Comparison of ENCODE assay signal across 23 mouse cellular contexts in the genomic region with DNA sequence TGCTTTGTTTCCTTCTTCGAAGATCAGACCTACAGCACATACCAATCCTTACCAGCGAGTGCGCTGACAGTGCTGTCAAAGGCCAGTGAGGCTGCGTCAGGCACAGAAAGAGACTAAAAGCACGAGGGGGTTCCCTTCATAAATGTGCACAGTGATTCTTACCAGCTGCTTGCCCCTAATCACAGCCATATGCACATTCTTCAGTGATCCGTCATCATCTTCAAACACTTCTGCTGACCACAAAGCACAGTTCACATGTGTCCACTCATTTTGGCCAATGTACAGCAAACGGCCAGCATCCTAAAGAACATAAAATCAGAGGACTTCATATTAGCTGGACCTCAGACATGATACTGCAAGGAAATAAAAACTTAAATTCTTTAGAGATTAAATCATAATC. TPM values are rescaled to one million over a fixed set of nuclear protein-coding genes. Genes with fewer than 3 reads are reported as not detected.
A peak's percentile ranks its signal among the peaks of the same experiment; 100 is the strongest.
DNase-seq lines count a peak whose midpoint lies in the region; ATAC-seq and TF ChIP-seq lines count a peak whose summit lies in the region.
"Had no signal": no experiment of that assay in that cellular context is flagged by ENCODE, and none has a peak within 500 bp of the region (broad histone marks: within the 10 kb centered on the region; RNA-seq: fewer than 3 reads in every experiment).

No protein-coding gene starts in this region.

- H3K27me3 ChIP-seq in kidney, postnatal 0 days (ENCODE audit: insufficient read depth, low read length): no peaks in the 10 kb centered on the region
- H3K27me3 ChIP-seq in kidney, embryonic 15.5 days: no peaks in the 10 kb centered on the region
- no peaks in the 10 kb centered on the region for H3K27me3 ChIP-seq in hindbrain, embryonic 14.5 days (ENCODE audit: control insufficient read depth, insufficient read depth, low read length)
- H3K27me3 ChIP-seq in hindbrain, embryonic 11.5 days (ENCODE audit: control insufficient read depth, insufficient read depth, low read length): no peaks in the 10 kb centered on the region
- H3K27me3 ChIP-seq: embryonic facial prominence, embryonic 15.5 days; forebrain, embryonic 12.5 days; heart, embryonic 13.5 days; hindbrain, embryonic 12.5 days had no signal

- no peaks in the 10 kb centered on the region for H3K4me1 ChIP-seq in kidney, postnatal 0 days (replicated peaks; ENCODE audit: insufficient read depth, low read length)
- no peaks in the 10 kb centered on the region for H3K4me1 ChIP-seq in kidney, embryonic 15.5 days
- no peaks in the 10 kb centered on the region for H3K4me1 ChIP-seq in hindbrain, embryonic 14.5 days (replicated peaks; ENCODE audit: control insufficient read depth, insufficient read depth, low read length)
- no peaks in the 10 kb centered on the region for H3K4me1 ChIP-seq in hindbrain, embryonic 11.5 days (replicated peaks; ENCODE audit: control insufficient read depth, insufficient read depth, low read length)
- H3K4me1 ChIP-seq: embryonic facial prominence, embryonic 15.5 days; forebrain, embryonic 12.5 days; heart, embryonic 13.5 days; hindbrain, embryonic 12.5 days had no signal

- ATAC-seq in kidney, postnatal 0 days (replicated peaks; ENCODE audit: low FRiP score, low read depth): no peak
- no peak for ATAC-seq in kidney, embryonic 15.5 days (replicated peaks; ENCODE audit: low FRiP score)
- ATAC-seq in hindbrain, embryonic 14.5 days (ENCODE audit: low FRiP score): no peak
- no peak for ATAC-seq in hindbrain, embryonic 11.5 days (ENCODE audit: low FRiP score)
- ATAC-seq: CD4-positive, CD25-positive, alpha-beta regulatory T cell, adult 4 months; forebrain, embryonic 16.5 days; hindbrain, postnatal 0 days had no signal

- no peak overlapping the region for H3K9ac ChIP-seq in kidney, postnatal 0 days (ENCODE audit: low read depth, low read length)
- no peak overlapping the region for H3K9ac ChIP-seq in kidney, embryonic 15.5 days
- no peak overlapping the region for H3K9ac ChIP-seq in hindbrain, embryonic 14.5 days
- H3K9ac ChIP-seq in hindbrain, embryonic 11.5 days (ENCODE audit: low read depth, low read length): no peak overlapping the region
- H3K9ac ChIP-seq: embryonic facial prominence, embryonic 15.5 days; forebrain, embryonic 12.5 days; heart, embryonic 13.5 days; hindbrain, embryonic 12.5 days had no signal

- peak; percentile 40 for DNase-seq in kidney, postnatal 0 days (ENCODE audit: low spot score)
- DNase-seq in 3T3-L1 (ENCODE audit: low read depth, low spot score) (peak; percentile 93), NIH3T3 (ENCODE audit: low read depth) (peak; percentile 88)
- DNase-seq in forelimb bud, embryonic 11.5 days (ENCODE audit: low read depth, low spot score): peak; percentile 11
- DNase-seq in hindbrain, embryonic 14.5 days (ENCODE audit: low spot score): no peak
- DNase-seq in hindbrain, embryonic 11.5 days (ENCODE audit: low spot score): no peak
- DNase-seq: adrenal gland, postnatal 10 days; cerebellum, adult 18-20 months; cerebellum, adult 9-11 months; cerebellum, postnatal 36 days; gastrocnemius, postnatal 36 days; heart, adult 11 months; heart, postnatal 36 days; kidney, adult 18-20 months had no signal

- no peak overlapping the region for H3K27ac ChIP-seq in kidney, postnatal 0 days
- H3K27ac ChIP-seq in kidney, embryonic 15.5 days: no peak overlapping the region
- no peak overlapping the region for H3K27ac ChIP-seq in hindbrain, embryonic 14.5 days
- no peak overlapping the region for H3K27ac ChIP-seq in hindbrain, embryonic 11.5 days (ENCODE audit: low read depth, low read length)
- H3K27ac ChIP-seq: embryonic facial prominence, embryonic 15.5 days; forebrain, embryonic 12.5 days; heart, embryonic 13.5 days; hindbrain, embryonic 12.5 days; hindbrain, postnatal 0 days had no signal

- 87% methylated on average over 7 of the region's 7 CpGs for WGBS in kidney, postnatal 0 days
- 82% methylated on average over 7 of the region's 7 CpGs for WGBS in kidney, embryonic 15.5 days
- WGBS in hindbrain, embryonic 14.5 days: 92% methylated on average over 7 of the region's 7 CpGs
- WGBS in hindbrain, embryonic 11.5 days: 83% methylated on average over 7 of the region's 7 CpGs

- no peak overlapping the region for H3K4me2 ChIP-seq in kidney, postnatal 0 days (ENCODE audit: low read length)
- H3K4me2 ChIP-seq in kidney, embryonic 15.5 days: no peak overlapping the region
- H3K4me2 ChIP-seq in hindbrain, embryonic 14.5 days (replicated peaks): no peak overlapping the region
- no peak overlapping the region for H3K4me2 ChIP-seq in hindbrain, embryonic 11.5 days (replicated peaks; ENCODE audit: low read depth, low read length)
- H3K4me2 ChIP-seq: embryonic facial prominence, embryonic 15.5 days; forebrain, embryonic 12.5 days; heart, embryonic 13.5 days; hindbrain, embryonic 12.5 days had no signal

- TF ChIP-seq CTCF in kidney, postnatal 0 days (IDR thresholded peaks at IDR 0.05; ENCODE audit: low read depth): no peak

- no peaks in the 10 kb centered on the region for H3K9me3 ChIP-seq in kidney, postnatal 0 days (replicated peaks; ENCODE audit: low read length)
- H3K9me3 ChIP-seq in kidney, embryonic 15.5 days (replicated peaks): no peaks in the 10 kb centered on the region
- H3K9me3 ChIP-seq in hindbrain, embryonic 14.5 days (ENCODE audit: control insufficient read depth, low read length): no peaks in the 10 kb centered on the region
- H3K9me3 ChIP-seq in hindbrain, embryonic 11.5 days (ENCODE audit: control insufficient read depth, low read length): no peaks in the 10 kb centered on the region
- H3K9me3 ChIP-seq: embryonic facial prominence, embryonic 15.5 days; forebrain, embryonic 12.5 days; G1E; heart, embryonic 13.5 days; hindbrain, embryonic 12.5 days had no signal

- H3K36me3 ChIP-seq in kidney, postnatal 0 days (ENCODE audit: insufficient read depth, low read length): peaks cover 87% of the 10 kb centered on the region
- H3K36me3 ChIP-seq in kidney, embryonic 15.5 days: peaks cover 98% of the 10 kb centered on the region
- peaks cover 99% of the 10 kb centered on the region for H3K36me3 ChIP-seq in hindbrain, embryonic 14.5 days (replicated peaks; ENCODE audit: control insufficient read depth, insufficient read depth)
- H3K36me3 ChIP-seq in hindbrain, embryonic 11.5 days (ENCODE audit: control insufficient read depth, insufficient read depth, low read length): peaks cover 32% of the 10 kb centered on the region

- H3K4me3 ChIP-seq in kidney, postnatal 0 days (replicated peaks; ENCODE audit: low read depth, low read length): no peak overlapping the region
- H3K4me3 ChIP-seq in kidney, embryonic 15.5 days (replicated peaks): no peak overlapping the region
- H3K4me3 ChIP-seq in hindbrain, embryonic 14.5 days (replicated peaks; ENCODE audit: low read length): no peak overlapping the region
- H3K4me3 ChIP-seq in hindbrain, embryonic 11.5 days (ENCODE audit: low read depth, low read length): no peak overlapping the region
- H3K4me3 ChIP-seq: embryonic facial prominence, embryonic 15.5 days; forebrain, embryonic 12.5 days; heart, embryonic 13.5 days; hindbrain, embryonic 12.5 days had no signal

RNA-seq across cellular contexts. Expression of gene Ttc36, which starts 23.8 kb away (rescaled TPM):
- 514 and 515 TPM in 2 replicates for polyA plus RNA-seq in kidney, postnatal 0 days (2015; fragmentation: Nextera tagmentation; extraction: Ambion mirVana)
- polyA plus RNA-seq in kidney, embryonic 15.5 days (2015; fragmentation: Nextera tagmentation; extraction: Ambion mirVana): 87.3 and 99.8 TPM in 2 replicates
- polyA plus RNA-seq in hindbrain, embryonic 14.5 days (2014; fragmentation: Nextera tagmentation; extraction: Ambion mirVana): not detected in 2 replicates
- not detected in 2 replicates for polyA plus RNA-seq in hindbrain, embryonic 11.5 days (2014; fragmentation: Nextera tagmentation; extraction: Ambion mirVana)
- polyA plus RNA-seq: CD4-positive, CD25-positive, alpha-beta regulatory T cell, adult 4 months; forebrain, embryonic 16.5 days; hindbrain, embryonic 12.5 days had no signal

RNA-seq across cellular contexts. Expression of gene Tmem25, which starts 27.6 kb away (rescaled TPM):
- polyA plus RNA-seq in kidney, postnatal 0 days (2015; fragmentation: Nextera tagmentation; extraction: Ambion mirVana): 36.0 and 38.0 TPM in 2 replicates
- polyA plus RNA-seq in kidney, embryonic 15.5 days (2015; fragmentation: Nextera tagmentation; extraction: Ambion mirVana): 20.0 and 24.6 TPM in 2 replicates
- polyA plus RNA-seq in hindbrain, embryonic 14.5 days (2014; fragmentation: Nextera tagmentation; extraction: Ambion mirVana): 14.2 and 14.3 TPM in 2 replicates
- 2.5 and 3.6 TPM in 2 replicates for polyA plus RNA-seq in hindbrain, embryonic 11.5 days (2014; fragmentation: Nextera tagmentation; extraction: Ambion mirVana)
- polyA plus RNA-seq: CD4-positive, CD25-positive, alpha-beta regulatory T cell, adult 4 months had no signal

RNA-seq across cellular contexts. Expression of gene Kmt2a, which starts 54.4 kb away (rescaled TPM):
- polyA plus RNA-seq in kidney, postnatal 0 days (2015; fragmentation: Nextera tagmentation; extraction: Ambion mirVana): 6.6 and 9.5 TPM in 2 replicates
- polyA plus RNA-seq in kidney, embryonic 15.5 days (2015; fragmentation: Nextera tagmentation; extraction: Ambion mirVana): 14.6 and 16.3 TPM in 2 replicates
- polyA plus RNA-seq in hindbrain, embryonic 14.5 days (2014; fragmentation: Nextera tagmentation; extraction: Ambion mirVana): 17.1 and 19.3 TPM in 2 replicates
- polyA plus RNA-seq in hindbrain, embryonic 11.5 days (2014; fragmentation: Nextera tagmentation; extraction: Ambion mirVana): 17.3 and 26.2 TPM in 2 replicates

RNA-seq across cellular contexts. Expression of gene Ift46, which starts 59.0 kb away (rescaled TPM):
- polyA plus RNA-seq in kidney, postnatal 0 days (2015; fragmentation: Nextera tagmentation; extraction: Ambion mirVana): 98.3 and 109 TPM in 2 replicates
- 99.3 and 105 TPM in 2 replicates for polyA plus RNA-seq in kidney, embryonic 15.5 days (2015; fragmentation: Nextera tagmentation; extraction: Ambion mirVana)
- polyA plus RNA-seq in hindbrain, embryonic 14.5 days (2014; fragmentation: Nextera tagmentation; extraction: Ambion mirVana): 141 and 158 TPM in 2 replicates
- 142 and 154 TPM in 2 replicates for polyA plus RNA-seq in hindbrain, embryonic 11.5 days (2014; fragmentation: Nextera tagmentation; extraction: Ambion mirVana)

RNA-seq across cellular contexts. Expression of gene Arcn1, which starts 59.0 kb away (rescaled TPM):
- 135 and 149 TPM in 2 replicates for polyA plus RNA-seq in kidney, postnatal 0 days (2015; fragmentation: Nextera tagmentation; extraction: Ambion mirVana)
- polyA plus RNA-seq in kidney, embryonic 15.5 days (2015; fragmentation: Nextera tagmentation; extraction: Ambion mirVana): 201 and 202 TPM in 2 replicates
- polyA plus RNA-seq in hindbrain, embryonic 14.5 days (2014; fragmentation: Nextera tagmentation; extraction: Ambion mirVana): 148 and 169 TPM in 2 replicates
- polyA plus RNA-seq in hindbrain, embryonic 11.5 days (2014; fragmentation: Nextera tagmentation; extraction: Ambion mirVana): 198 and 204 TPM in 2 replicates

Comparison
In these comparisons a context has a peak if more than half of its experiments do, and no peak if none do; other contexts are left out.
1. DNase-seq: peak in kidney, postnatal 0 days (single experiment), 3T3-L1 (single experiment), NIH3T3 (single experiment) and forelimb bud, embryonic 11.5 days (single experiment); none in hindbrain, embryonic 14.5 days (single experiment) and hindbrain, embryonic 11.5 days (single experiment).
2. RNA of gene Ttc36, which starts 23.8 kb away (polyA plus RNA-seq): 514 to 515 TPM in kidney, postnatal 0 days and 87.3 to 99.8 TPM in kidney, embryonic 15.5 days; not detected in hindbrain, embryonic 14.5 days and not detected in hindbrain, embryonic 11.5 days; every median in the first group is over 10 times any median in the second.